Mouse (Mus musculus) bone marrow macrophage, adult 2 months (primary cell): ENCODE data around the gene Tbc1d17.

Experiments
- CTCF ChIP-seq: IDR thresholded peaks from 2 replicates; pipeline ENCODE4 v1.5.1; 2012; ENCODE audit warnings: low read depth, mild to moderate bottlenecking, low read length, moderate library complexity
- POLR2A ChIP-seq: IDR thresholded peaks from 2 replicates; pipeline ENCODE4 v1.6.1; 2012; ENCODE audit warnings: mild to moderate bottlenecking, low read depth, low read length, borderline replicate concordance

DNA sequence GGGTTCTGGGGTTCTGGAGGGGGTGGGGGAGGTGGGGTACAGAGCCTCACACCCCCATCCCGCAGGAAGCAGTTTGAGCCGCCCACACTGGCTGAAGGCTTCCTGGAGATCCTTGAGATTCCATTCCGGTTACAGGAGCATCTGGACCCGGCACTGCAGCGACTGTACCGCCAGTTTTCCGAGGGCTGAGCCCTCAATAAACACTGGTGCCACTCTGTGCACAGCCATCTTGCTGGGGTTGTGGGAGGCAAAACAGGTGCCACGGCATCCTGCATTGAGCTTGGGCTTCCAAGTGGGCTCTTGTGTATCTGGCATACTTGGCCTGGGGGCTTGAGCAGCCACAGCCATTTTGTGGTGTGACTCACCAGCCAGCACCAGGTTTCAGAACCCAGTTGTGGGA, 13.6 kb upstream of the Tbc1d17 start:
- TF ChIP-seq CTCF (no peak), POLR2A (no peak)
